Mouse (Mus musculus) cortical plate, adult 2 months (tissue): ENCODE data around the gene Cnih3. TPM values are rescaled to one million over a fixed set of nuclear protein-coding genes. Genes with fewer than 3 reads are reported as not detected.

Experiments
- H3K27ac ChIP-seq: fragments of 200-500 bp; 2 replicates; pipeline ENCODE4 v1.5.1; 2012; ENCODE audit warnings: low read length, control low read depth, inconsistent platforms; ENCODE audit not compliant: insufficient read depth
- H3K4me1 ChIP-seq: fragments of 200-500 bp; 2 replicates; pipeline ENCODE4 v1.6.1; 2011; ENCODE audit warnings: low read length; ENCODE audit not compliant: control insufficient read depth, insufficient read depth
- H3K4me3 ChIP-seq: fragments of 200-500 bp; 2 replicates; pipeline ENCODE4 v1.5.1; 2011; ENCODE audit warnings: mild to moderate bottlenecking, low read length, control low read depth; ENCODE audit not compliant: insufficient read depth
- CTCF ChIP-seq: fragments of 200-500 bp; IDR thresholded peaks from 2 replicates; pipeline ENCODE4 v1.5.1; 2011; ENCODE audit warnings: mild to moderate bottlenecking, control low read depth, low read length; ENCODE audit not compliant: insufficient read depth; ENCODE audit errors: extremely low read depth
- POLR2A ChIP-seq: fragments of 200-500 bp; IDR thresholded peaks from 2 replicates; pipeline ENCODE4 v1.6.1; 2011; ENCODE audit warnings: mild to moderate bottlenecking, low read length, control low read depth; ENCODE audit not compliant: insufficient read depth; ENCODE audit errors: extremely low read depth
- polyA plus RNA-seq: library from polyadenylated mRNA; depleted of rRNA; stranded (reverse); fragments of >200 nt; gene quantifications from 2 replicates; pipeline ENCODE4 v1.2.3, GENCODE M21; 2012

Gene Cnih3
- polyA plus RNA-seq, 1 experiment: 57.0 TPM

- Histone ChIP-seq H3K4me1 (no peaks in the 10 kb centered on the region), H3K27ac (no peak overlapping the region), H3K4me3 (no peak overlapping the region)
- TF ChIP-seq POLR2A (no peak), CTCF (no peak)
Measured at GRCm38 (mm10) chr1:181339106-181339505, 13.3 kb upstream of the Cnih3 start.

- Histone ChIP-seq H3K4me3 (no peak overlapping the region), H3K4me1 (no peaks in the 10 kb centered on the region), H3K27ac (no peak overlapping the region)
- no peak for TF ChIP-seq CTCF
- no peak for TF ChIP-seq POLR2A
Measured at GRCm38 (mm10) chr1:181345547-181345946, 6.9 kb upstream of the Cnih3 start.

GRCm38 (mm10) chr1:181352043-181352366 is 423 bp upstream of the Cnih3 start:
- H3K4me1 ChIP-seq: no peaks in the 10 kb centered on the region
- H3K27ac ChIP-seq: no peak overlapping the region
- peak overlapping the region; percentile 76 for H3K4me3 ChIP-seq
- no peak for TF ChIP-seq CTCF
- TF ChIP-seq POLR2A: no peak

- no peak for TF ChIP-seq CTCF
- no peak for TF ChIP-seq POLR2A
- Histone ChIP-seq H3K4me3 (peak overlapping the region; percentile 76), H3K4me1 (no peaks in the 10 kb centered on the region), H3K27ac (no peak overlapping the region)
Measured at GRCm38 (mm10) chr1:181353200-181354097, 1.0 kb downstream of the Cnih3 start.

- Histone ChIP-seq H3K4me1 (no peaks in the 10 kb centered on the region), H3K27ac (no peak overlapping the region), H3K4me3 (peak overlapping the region; percentile 76)
- TF ChIP-seq CTCF (no peak), POLR2A (no peak)
Measured at GRCm38 (mm10) chr1:181355683-181356082, 3.3 kb downstream of the Cnih3 start.

- Histone ChIP-seq H3K4me1 (no peaks in the 10 kb centered on the region), H3K27ac (no peak overlapping the region), H3K4me3 (no peak overlapping the region)
- no peak for TF ChIP-seq CTCF
- no peak for TF ChIP-seq POLR2A
Measured at GRCm38 (mm10) chr1:181357870-181358269, 5.4 kb downstream of the Cnih3 start.

GRCm38 (mm10) chr1:181358526-181358925 is 6.1 kb downstream of the Cnih3 start:
- H3K4me3 ChIP-seq: no peak overlapping the region
- H3K27ac ChIP-seq: no peak overlapping the region
- no peaks in the 10 kb centered on the region for H3K4me1 ChIP-seq
- TF ChIP-seq CTCF (no peak), POLR2A (no peak)

- no peaks in the 10 kb centered on the region for H3K4me1 ChIP-seq
- no peak overlapping the region for H3K27ac ChIP-seq
- H3K4me3 ChIP-seq: no peak overlapping the region
- TF ChIP-seq POLR2A (no peak), CTCF (no peak)
Measured at GRCm38 (mm10) chr1:181360732-181361131, 8.3 kb downstream of the Cnih3 start.

- Histone ChIP-seq H3K4me1 (peaks cover 2% of the 10 kb centered on the region; the same call in 1 of the 2 replicates), H3K4me3 (no peak overlapping the region), H3K27ac (no peak overlapping the region)
- TF ChIP-seq CTCF: no peak
- no peak for TF ChIP-seq POLR2A
Measured at GRCm38 (mm10) chr1:181364025-181364424, 11.6 kb downstream of the Cnih3 start.

GRCm38 (mm10) chr1:181365376-181365775 is 12.9 kb downstream of the Cnih3 start:
- no peak overlapping the region for H3K4me3 ChIP-seq
- TF ChIP-seq CTCF: no peak
- no peak for TF ChIP-seq POLR2A
- peaks cover 8% of the 10 kb centered on the region; the same call in 1 of the 2 replicates for H3K4me1 ChIP-seq
- no peak overlapping the region for H3K27ac ChIP-seq
